Mouse (Mus musculus) lung, embryonic 14.5 days (tissue): ENCODE measurements around the gene Cebpa. TPM values are rescaled to one million over a fixed set of nuclear protein-coding genes. Genes with fewer than 3 reads are reported as not detected.
A peak's percentile ranks its signal among the peaks of the same experiment; 100 is the strongest.

ENCODE experiments used
- ATAC-seq: fragments of 200-750 bp; cut with Nextera tagmentation; 2 replicates; pipeline ENCODE4 v1.8.0; 2017; ENCODE audit warnings: mild to moderate bottlenecking, moderate TSS enrichment, moderate library complexity; ENCODE audit not compliant: insufficient read depth
- DNase-seq: peaks from one replicate; pipeline ENCODE4 v3.0.0-alpha.2; 2015
- H3K27ac ChIP-seq: fragments of 300-500 bp; sonication (generic); 2 replicates; pipeline ENCODE4 v1.5.1; 2014; ENCODE audit warnings: low read depth, mild to moderate bottlenecking, moderate library complexity
- H3K27me3 ChIP-seq: fragments of 300-500 bp; sonication (generic); 2 replicates; pipeline ENCODE4 v1.6.1; 2014; ENCODE audit warnings: low read length, control low read depth; ENCODE audit not compliant: insufficient read depth
- H3K36me3 ChIP-seq: fragments of 300-500 bp; sonication (generic); 2 replicates; pipeline ENCODE4 v1.6.1; 2014; ENCODE audit warnings: control low read depth; ENCODE audit not compliant: insufficient read depth
- H3K4me1 ChIP-seq: fragments of 300-500 bp; sonication (generic); 2 replicates; pipeline ENCODE4 v1.6.1; 2014; ENCODE audit warnings: antibody characterized with exemption, control low read depth; ENCODE audit not compliant: insufficient read depth
- H3K4me2 ChIP-seq: fragments of 300-500 bp; sonication (generic); 2 replicates; pipeline ENCODE4 v1.6.1; 2014; ENCODE audit warnings: mild to moderate bottlenecking
- H3K4me3 ChIP-seq: fragments of 300-500 bp; sonication (generic); 2 replicates; pipeline ENCODE4 v1.5.1; 2014; ENCODE audit warnings: low read depth, low read length
- H3K9ac ChIP-seq: fragments of 300-500 bp; sonication (generic); 2 replicates; pipeline ENCODE4 v1.6.1; 2014
- H3K9me3 ChIP-seq: fragments of 300-500 bp; sonication (generic); 2 replicates; pipeline ENCODE4 v1.6.1; 2016; ENCODE audit warnings: low read depth, low read length, control low read depth
- CTCF ChIP-seq: IDR thresholded peaks from 2 replicates; pipeline ENCODE4 v1.5.1; 2016; ENCODE audit warnings: antibody characterized with exemption, low read depth
- WGBS: fragments of 180-500 bp; shearing (Covaris S2); extraction: QIAGEN DNeasy Blood & Tissue Kit; methylation state at CpG from one replicate; pipeline ENCODE4 v1.1.7; 2014; 5-methylcytosine and 5-hydroxymethylcytosine counted together
- polyA plus RNA-seq: library from polyadenylated mRNA; unstranded; fragments of >200 nt; fragmentation: Nextera tagmentation; extraction: Ambion mirVana; gene quantifications from 2 replicates; pipeline ENCODE4 v1.2.1, GENCODE M21; 2014

Gene Cebpa
- polyA plus RNA-seq, result 5.1 and 6.0 TPM in 2 replicates

GRCm38 (mm10) chr7:35118841-35119413, at the start of gene Cebpa:
Gene Cebpa (plus strand): TSS chr7:35119293.
- H3K9ac ChIP-seq, result peak within 1 kb of the TSS; percentile 60
- H3K27me3 ChIP-seq, result peaks cover 65% of the 10 kb centered on the region
- peak; percentile 89 for TF ChIP-seq CTCF
- H3K27ac ChIP-seq, result peak within 1 kb of the TSS; percentile 87
- no peaks in the 10 kb centered on the region for H3K9me3 ChIP-seq
- peak within 1 kb of the TSS; percentile 62 for H3K4me3 ChIP-seq
- DNase-seq (peak; percentile 98), ATAC-seq (peak; percentile 94)
- 0 out of 2 replicates have a peak, but pooled peaks cover 6% of the 10 kb centered on the region for H3K4me1 ChIP-seq
- peak within 1 kb of the TSS; percentile 98 for H3K4me2 ChIP-seq
- under 1% methylated on average over 50 of the region's 50 CpGs for WGBS
- no peaks in the 10 kb centered on the region for H3K36me3 ChIP-seq

- Histone ChIP-seq H3K4me2 (no peak overlapping the region), H3K27me3 (no peaks in the 10 kb centered on the region), H3K4me3 (no peak overlapping the region), H3K9me3 (no peaks in the 10 kb centered on the region), H3K36me3 (no peaks in the 10 kb centered on the region), H3K9ac (no peak overlapping the region), H3K27ac (no peak overlapping the region), H3K4me1 (0 out of 2 replicates have a peak, but pooled peaks cover 2% of the 10 kb centered on the region)
- no peak for ATAC-seq
- DNase-seq, result no peak
- no peak for TF ChIP-seq CTCF
- WGBS, result 36% methylated on average over 5 of the region's 5 CpGs
Observed at GRCm38 (mm10) chr7:35076645-35077044, 42.4 kb upstream of the Cebpa start.

GRCm38 (mm10) chr7:35080843-35081338, 38.2 kb upstream of the Cebpa start:
- 21% methylated on average over 10 of the region's 10 CpGs for WGBS

GRCm38 (mm10) chr7:35081406-35082104, 37.5 kb upstream of the Cebpa start:
- DNase-seq (no peak), ATAC-seq (no peak)
- Histone ChIP-seq H3K9ac (no peak overlapping the region), H3K4me3 (peak overlapping the region; percentile 15; the same call in 1 of the 2 replicates), H3K4me1 (0 out of 2 replicates have a peak, but pooled peaks cover 5% of the 10 kb centered on the region), H3K9me3 (no peaks in the 10 kb centered on the region), H3K27ac (0 out of 2 replicates have a peak overlapping the region, but pooled peaks have one; percentile 60), H3K36me3 (no peaks in the 10 kb centered on the region), H3K4me2 (peak overlapping the region; percentile 44), H3K27me3 (no peaks in the 10 kb centered on the region)
- 64% methylated on average over 9 of the region's 9 CpGs for WGBS
- TF ChIP-seq CTCF, result no peak

More at GRCm38 (mm10) chr7:35080843-35081338, 38.2 kb upstream of the Cebpa start:
- H3K4me2 ChIP-seq, result peak overlapping the region; percentile 44
- peak overlapping the region; percentile 20 for H3K9ac ChIP-seq
- peak overlapping the region; percentile 15; the same call in 1 of the 2 replicates for H3K4me3 ChIP-seq
- no peaks in the 10 kb centered on the region for H3K36me3 ChIP-seq
- 0 out of 2 replicates have a peak overlapping the region, but pooled peaks have one; percentile 60 for H3K27ac ChIP-seq
- TF ChIP-seq CTCF, result no peak
- ATAC-seq (no peak), DNase-seq (peak; percentile 50)
- H3K4me1 ChIP-seq, result 0 out of 2 replicates have a peak, but pooled peaks cover 2% of the 10 kb centered on the region
- no peaks in the 10 kb centered on the region for H3K9me3 ChIP-seq
- H3K27me3 ChIP-seq, result no peaks in the 10 kb centered on the region

DNA sequence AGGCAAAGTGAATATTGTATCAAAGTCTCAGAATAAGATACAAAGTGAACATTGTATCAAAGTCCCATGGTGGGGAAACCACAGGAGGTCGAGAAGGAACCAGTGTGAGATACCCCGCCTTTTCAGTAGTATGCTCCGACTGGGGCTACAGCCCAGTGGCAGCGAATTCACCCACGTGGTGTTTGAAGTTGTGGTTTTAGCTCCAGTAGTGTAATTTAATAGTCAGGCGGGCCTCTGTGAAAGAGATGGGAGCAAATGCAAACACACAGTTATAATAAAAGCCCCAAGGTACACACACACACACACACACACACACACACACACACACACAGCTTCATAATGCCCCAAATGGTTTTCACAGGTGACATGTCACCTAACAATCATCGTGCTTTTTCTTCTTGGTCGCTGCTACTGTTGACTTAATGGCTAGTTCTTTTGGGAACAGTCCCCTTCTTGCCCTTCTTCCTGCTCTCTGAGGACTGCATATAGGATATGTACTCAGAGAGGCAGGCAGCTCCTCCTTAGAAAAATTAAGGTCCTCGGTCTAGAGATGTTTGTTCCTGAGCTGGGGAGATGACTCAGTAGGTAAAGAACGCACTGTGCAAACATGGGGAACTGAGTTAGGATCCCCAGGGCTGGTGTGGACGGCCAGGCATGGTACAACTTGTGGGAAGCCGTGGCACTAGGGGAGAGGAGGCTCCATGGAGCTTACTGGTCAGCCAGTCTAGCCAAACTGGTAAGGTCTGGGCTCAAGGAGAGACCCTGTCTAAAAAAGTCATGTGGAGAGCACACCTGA, 34.3 kb upstream of the Cebpa start:
- no peak for TF ChIP-seq CTCF
- WGBS, result 56% methylated on average over 12 of the region's 12 CpGs
- H3K27ac ChIP-seq, result peak overlapping the region; percentile 70
- H3K4me1 ChIP-seq, result 0 out of 2 replicates have a peak, but pooled peaks cover 5% of the 10 kb centered on the region
- H3K36me3 ChIP-seq, result no peaks in the 10 kb centered on the region
- H3K9ac ChIP-seq, result no peak overlapping the region
- H3K4me3 ChIP-seq, result no peak overlapping the region
- no peak overlapping the region for H3K4me2 ChIP-seq
- H3K27me3 ChIP-seq, result peaks cover 5% of the 10 kb centered on the region; the same call in 1 of the 2 replicates
- DNase-seq (peak; percentile 39), ATAC-seq (peak; percentile 81)
- no peaks in the 10 kb centered on the region for H3K9me3 ChIP-seq

DNA sequence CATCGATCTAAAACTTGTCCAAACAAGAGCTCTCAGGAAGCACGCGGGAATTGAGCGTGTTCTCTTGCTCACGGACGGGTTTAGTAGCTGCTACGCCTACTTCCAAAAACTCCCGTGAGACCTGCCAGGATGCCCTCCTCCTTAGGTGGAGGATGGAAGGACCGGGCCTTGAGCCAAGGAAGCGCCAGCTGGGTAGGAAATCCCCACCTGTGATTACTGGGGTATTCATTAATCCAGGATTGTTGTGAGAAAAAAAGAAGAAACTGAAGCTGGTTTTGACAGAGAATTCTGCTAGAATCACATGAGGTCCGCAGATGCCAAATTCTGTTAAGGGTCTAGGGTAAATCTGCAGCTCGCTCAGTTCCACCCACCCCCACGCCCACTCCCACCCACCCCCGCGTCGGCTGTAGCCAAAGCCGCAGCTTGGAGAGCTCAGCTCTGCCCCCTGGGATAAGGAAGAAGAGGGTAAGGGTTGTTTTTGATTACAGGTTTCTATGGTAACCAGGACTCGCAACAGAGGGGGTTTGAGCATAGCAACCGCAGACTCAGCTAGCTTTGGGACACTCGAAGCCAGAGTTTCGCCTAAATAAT, 32.7 kb upstream of the Cebpa start:
- Histone ChIP-seq H3K9ac (no peak overlapping the region), H3K36me3 (no peaks in the 10 kb centered on the region), H3K27ac (peak overlapping the region; percentile 46; the same call in 1 of the 2 replicates), H3K9me3 (no peaks in the 10 kb centered on the region), H3K27me3 (peaks cover 5% of the 10 kb centered on the region; the same call in 1 of the 2 replicates), H3K4me1 (0 out of 2 replicates have a peak, but pooled peaks cover 3% of the 10 kb centered on the region), H3K4me2 (peak overlapping the region; percentile 52), H3K4me3 (peak overlapping the region; percentile 9; the same call in 1 of the 2 replicates)
- no peak for TF ChIP-seq CTCF
- ATAC-seq, result peak; percentile 43; the same call in 1 of the 2 replicates
- 1% methylated on average over 21 of the region's 21 CpGs for WGBS
- DNase-seq, result peak; percentile 55
